Mouse (Mus musculus) fat pad, adult 2 months (tissue): ENCODE results near the gene Map2.

ENCODE experiments used
- DNase-seq: peaks from one replicate; pipeline ENCODE4 v3.0.0-alpha.2; 2011; ENCODE audit warnings: low read depth, low spot score; ENCODE audit errors: extremely low read depth

The Map2 gene

DNA sequence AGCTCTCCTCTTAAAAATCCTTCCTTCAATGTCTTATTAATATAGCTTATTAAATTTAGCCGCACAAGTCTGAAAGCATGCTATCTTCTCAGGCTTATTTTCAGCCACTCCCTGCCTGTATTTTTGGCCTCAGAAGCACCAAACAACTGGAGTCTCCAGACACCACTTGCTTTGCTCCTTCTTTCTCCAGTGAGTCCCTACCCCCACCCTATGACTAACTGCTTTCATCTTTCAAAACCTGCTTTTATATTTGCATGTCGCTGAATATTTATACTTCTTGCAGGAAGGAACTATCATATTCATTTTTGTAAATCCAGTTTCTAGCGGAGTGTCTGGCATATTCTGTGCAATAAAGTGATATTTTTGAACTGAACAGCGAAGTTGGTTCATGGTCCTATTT lies 21.6 kb downstream of the Map2 start:
- DNase-seq: no peak

DNA sequence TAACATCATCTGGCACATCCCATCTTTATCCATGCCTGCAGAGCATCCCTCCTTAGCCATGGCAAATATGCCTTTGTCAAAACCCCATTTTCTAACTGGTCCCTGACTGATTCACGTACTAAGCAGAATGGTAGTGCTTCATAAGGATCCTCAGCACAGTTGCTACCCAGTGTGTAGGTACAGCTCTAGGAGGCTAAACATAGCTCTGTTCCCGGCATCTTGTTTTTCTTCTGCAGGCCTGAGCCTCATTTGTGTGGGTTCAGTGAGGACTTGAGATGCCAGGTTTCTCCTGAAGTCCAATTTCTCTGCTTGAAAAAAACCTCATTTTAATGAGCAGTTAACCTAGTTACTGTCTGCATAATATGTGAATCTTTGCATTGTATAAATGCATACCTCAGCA lies 30.4 kb downstream of the Map2 start:
- DNase-seq: no peak

- DNase-seq: no peak
Measured at GRCm38 (mm10) chr1:66206904-66207303, 31.8 kb downstream of the Map2 start.

GRCm38 (mm10) chr1:66211074-66211791 lies 36.2 kb downstream of the Map2 start:
- no peak for DNase-seq

DNA sequence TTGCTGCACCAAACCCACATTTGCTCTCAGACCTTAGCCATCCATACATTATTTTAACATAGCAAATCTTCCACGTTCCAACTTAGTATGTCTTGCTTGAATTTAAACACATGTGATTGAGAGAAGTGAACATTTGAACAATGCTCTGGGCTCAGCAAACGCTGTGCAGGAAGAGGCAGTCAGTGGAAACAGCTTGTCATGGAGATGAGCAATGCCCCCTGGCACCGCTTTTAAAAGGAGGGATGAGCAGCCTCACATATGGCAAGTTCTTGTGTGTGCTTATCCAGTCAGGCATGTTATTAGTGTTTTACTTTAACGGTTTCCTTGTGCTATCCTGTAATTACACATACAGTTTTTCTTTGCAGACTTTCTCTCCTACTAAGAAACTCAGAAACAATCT lies 46.4 kb downstream of the Map2 start:
- no peak for DNase-seq

DNA sequence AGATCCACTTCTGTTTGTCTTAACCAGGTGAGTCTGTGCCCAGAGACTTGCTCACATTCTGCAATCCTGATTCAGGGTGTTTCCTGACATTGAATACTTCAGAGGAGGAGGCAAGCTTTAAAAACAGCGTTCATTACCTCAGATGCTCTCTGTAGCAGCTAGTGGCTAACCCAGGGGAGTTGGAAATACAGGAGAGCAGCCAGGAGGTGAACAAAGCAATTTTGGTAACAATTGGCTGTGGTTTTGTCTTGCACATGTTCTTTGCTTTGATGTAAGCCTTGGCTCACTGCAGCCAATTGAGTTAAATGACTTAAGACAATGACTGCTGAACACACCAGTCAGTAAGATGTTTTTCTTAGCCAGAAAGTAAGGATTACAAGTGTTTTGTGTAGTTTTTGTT lies 48.3 kb downstream of the Map2 start:
- no peak for DNase-seq

- DNase-seq: no peak
Measured at GRCm38 (mm10) chr1:66226372-66227368, 51.6 kb downstream of the Map2 start.

DNA sequence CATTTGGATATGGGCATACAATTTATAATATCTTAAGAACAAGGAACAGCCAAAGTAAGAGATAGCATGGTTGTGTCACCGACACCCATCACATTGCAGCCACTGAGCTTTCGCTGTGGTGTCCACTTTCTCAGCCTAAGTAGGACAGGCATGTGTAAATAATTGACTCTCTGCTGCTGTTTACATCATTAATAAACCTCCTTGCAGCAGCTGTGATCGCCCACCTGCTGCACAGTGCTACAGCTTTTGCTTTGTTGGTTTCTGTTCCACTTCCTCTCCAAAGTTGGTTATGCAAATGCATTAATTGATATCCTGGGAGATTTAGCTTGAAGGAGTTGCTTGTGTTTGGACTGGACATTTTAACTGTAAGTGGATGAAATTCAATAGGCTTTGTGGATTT lies 53.1 kb downstream of the Map2 start:
- no peak for DNase-seq

DNA sequence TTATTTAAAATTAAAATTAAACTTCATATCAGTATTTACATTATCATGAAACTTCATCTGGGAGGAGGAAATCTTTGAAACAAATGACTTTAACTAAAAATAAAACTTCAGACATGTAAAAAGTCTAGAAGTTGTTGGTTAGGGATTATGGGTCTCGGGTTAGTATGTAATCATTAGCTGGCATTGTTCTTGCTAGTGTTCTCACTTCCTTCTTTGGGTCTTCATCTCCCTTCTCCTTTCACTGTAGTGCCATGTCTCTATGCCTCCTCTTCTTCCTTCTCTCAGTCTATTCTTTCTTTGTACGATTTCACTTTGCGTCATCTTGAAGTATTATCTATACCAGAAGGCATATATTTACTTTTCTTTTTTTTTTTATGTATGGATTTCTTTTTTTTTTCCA lies 55.3 kb downstream of the Map2 start:
- DNase-seq: no peak

DNA sequence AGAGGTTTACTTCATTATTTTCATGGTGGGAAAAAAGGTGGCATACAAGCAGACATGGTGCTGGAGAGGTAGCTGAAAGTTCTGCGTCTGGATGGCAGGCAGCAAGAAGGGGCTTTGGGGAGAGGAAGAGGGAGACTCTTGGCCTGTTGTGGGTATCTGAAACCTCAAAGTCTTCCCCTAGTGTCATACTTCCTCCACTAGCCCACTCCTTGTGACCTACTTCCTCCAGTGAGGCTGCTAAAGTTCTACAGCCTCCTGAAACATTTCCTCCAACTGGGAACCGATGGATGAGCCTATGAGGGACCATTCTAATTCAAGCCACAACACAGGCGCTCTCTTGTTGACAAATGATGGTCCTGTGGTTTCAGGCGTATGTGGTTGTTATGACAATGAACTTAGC lies 56.9 kb downstream of the Map2 start:
- no peak for DNase-seq

DNA sequence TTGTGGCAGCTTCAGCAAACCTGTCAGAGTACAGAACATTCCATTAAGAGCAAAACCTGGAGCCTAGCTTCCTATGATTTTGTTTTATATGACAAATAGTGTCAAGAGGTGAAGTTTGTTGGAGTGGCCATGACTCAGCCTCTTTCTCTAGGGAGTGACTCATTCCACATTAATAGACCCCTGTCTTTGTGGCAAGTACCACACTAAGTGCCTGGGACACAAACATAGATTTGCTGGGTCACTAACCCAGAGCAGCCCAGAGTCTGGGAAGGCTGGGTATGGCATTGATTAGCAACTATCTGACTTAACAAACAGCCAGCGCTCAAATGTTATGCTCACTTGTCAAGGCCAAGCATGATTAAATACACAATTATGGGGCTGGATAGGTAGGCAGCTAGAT lies 69.8 kb downstream of the Map2 start:
- DNase-seq: no peak

- DNase-seq: no peak
Measured at GRCm38 (mm10) chr1:66251649-66252332, 76.7 kb downstream of the Map2 start.

DNA sequence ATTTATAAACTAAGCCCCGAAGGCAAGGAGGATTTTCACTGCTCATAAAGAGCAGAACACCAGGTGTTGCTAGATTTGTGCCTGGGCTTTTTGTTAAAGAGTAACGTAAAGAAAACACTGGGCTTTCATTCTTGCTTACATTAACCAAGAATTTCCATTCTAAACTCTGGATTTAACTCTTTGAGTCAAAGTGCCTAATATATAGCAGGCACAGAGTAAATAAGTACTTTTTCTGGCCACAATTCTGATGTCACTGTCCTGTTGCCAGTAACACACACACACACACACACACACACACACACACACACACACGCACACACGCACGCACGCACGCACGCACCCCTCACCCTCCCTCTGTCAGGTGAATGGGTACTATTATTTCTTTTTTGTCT lies 77.3 kb downstream of the Map2 start:
- no peak for DNase-seq

DNA sequence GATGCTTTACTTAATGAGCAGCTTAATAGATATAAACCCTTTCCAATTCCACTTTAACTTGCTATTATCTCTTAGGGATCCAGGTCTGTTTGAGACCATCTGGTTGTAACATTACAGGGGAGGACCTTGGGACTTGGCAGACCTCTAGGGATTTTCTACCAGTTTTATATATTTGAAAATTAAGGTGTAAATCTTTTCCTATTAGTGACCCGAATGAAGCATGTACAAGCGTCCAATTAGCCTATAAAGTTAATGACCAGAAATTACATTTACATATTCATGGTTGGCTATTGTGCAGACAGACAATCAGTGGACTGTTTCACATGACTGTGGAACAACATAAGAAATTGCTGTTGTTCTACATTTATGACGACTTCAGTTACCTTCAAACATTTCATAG lies 88.1 kb downstream of the Map2 start:
- DNase-seq: no peak

- DNase-seq: no peak
Measured at GRCm38 (mm10) chr1:66266231-66266924, 91.3 kb downstream of the Map2 start.

GRCm38 (mm10) chr1:66277663-66278062 lies 102.6 kb downstream of the Map2 start:
- DNase-seq: no peak

DNA sequence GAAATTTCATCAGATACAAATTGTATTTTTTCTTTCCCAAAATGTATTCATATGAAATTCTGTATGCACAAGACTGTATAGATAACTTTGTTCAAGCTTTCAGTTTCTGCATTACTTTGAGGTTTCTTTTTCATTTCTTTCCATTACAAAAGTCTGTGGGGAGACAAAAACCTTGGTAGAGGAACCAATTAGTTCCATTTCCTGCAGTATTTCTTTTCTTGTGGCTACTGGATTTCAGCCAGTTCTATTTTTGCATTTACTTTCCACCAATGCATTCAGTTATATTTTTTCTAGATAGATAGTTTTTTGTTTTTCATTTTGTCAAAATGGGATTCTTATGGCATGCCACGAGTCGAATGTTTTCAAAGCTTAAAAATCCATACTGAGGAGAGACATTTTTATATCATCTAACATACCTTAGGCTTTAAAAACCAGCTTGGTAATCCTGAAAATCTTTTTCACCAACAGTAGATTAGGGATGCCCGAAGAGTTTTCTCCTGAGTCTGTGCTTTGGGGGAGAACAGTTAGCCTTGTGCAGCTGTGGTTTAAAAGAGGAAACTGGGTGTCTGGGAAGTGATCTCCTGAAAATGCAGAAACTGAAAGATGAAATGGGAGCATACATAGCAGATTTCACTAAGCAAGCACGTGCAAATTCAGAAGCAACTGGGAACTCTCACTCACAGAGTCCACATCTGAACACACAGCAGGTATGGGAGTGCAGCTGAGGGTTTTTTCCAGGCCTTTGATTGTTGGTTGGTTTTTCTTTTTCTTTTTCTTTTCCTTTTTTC lies 104.3 kb downstream of the Map2 start:
- DNase-seq: no peak

DNA sequence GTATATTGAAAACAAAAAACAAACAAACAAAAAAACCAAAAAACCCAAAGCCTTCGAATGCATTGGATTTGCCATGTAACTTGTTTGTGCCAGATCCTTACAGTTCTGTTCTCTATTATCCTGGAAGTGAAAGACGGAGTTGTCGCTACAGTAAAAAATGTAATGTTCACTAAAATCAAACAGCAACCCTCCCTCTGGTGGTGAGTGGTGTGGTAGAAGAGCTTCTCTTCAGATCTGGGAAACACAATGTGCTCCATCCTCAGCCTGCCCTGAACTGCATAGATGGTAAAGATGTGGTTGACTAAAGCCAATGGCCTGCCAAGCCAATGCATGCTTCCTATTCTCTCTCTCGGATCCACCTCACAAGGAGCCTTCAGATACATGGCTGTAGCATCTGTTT lies 105.1 kb downstream of the Map2 start:
- DNase-seq: no peak

DNA sequence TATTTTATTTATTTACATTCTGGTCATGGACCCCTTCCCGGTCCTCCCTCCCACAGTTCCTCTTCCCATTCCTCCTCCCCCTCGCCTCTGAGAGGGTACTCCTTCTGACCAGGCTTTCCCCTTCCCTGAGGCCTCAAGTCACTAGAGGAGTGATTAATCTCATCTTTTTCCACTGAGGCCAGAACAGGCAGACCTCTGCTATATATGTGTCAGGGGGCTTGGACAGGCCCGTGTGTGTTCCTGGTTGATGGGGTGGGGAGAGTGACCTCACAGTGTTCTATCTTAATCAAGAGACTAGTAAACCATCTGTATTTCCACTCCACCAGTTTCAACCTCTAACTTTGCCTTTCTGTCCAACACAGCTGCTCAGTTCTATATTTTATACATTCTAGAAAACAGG lies 107.4 kb downstream of the Map2 start:
- no peak for DNase-seq

GRCm38 (mm10) chr1:66288987-66289386 lies 113.9 kb downstream of the Map2 start:
- DNase-seq: no peak
